Comparison of ENCODE assay signal across 10 mouse cellular contexts in the genomic region with DNA sequence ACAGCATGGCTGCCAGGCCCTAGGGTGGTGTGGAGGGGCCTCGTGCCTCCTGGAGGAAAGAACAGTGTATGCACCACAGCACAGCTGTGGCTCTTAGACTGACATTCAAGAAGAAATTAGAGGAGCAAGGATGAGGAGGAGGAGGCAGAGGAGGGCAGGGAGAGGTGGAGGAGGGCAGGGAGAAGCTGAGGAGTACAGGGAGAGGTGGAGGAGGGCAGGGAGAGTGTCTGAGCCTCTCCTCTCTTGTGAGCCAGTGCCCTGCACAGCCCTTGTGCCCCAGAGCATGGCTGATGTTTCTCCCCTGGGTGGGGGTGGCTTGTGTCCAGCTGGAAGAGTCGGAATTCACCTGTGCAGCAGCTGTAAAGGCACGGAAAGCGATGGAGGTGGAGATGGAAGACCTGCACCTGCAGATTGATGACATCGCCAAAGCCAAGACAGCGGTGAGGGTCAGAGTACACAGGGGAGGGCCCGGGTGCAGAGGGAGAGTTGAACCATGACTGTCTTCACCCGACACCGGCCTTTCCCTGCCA. TPM values are rescaled to one million over a fixed set of nuclear protein-coding genes. Genes with fewer than 3 reads are reported as not detected.
DNase-seq lines count a peak whose midpoint lies in the region; ATAC-seq and TF ChIP-seq lines count a peak whose summit lies in the region.
"Had no signal": no experiment of that assay in that cellular context is flagged by ENCODE, and none has a peak within 500 bp of the region (broad histone marks: within the 10 kb centered on the region; RNA-seq: fewer than 3 reads in every experiment).

No protein-coding gene starts in this region.

- TF ChIP-seq CTCF in midbrain, postnatal 0 days (IDR thresholded peaks at IDR 0.05), result no peak

- H3K4me2 ChIP-seq in forebrain, embryonic 12.5 days, result no peak overlapping the region; the same call in 1 of the 2 replicates
- H3K4me2 ChIP-seq in hindbrain, embryonic 11.5 days (replicated peaks; ENCODE audit: low read depth, low read length), result no peak overlapping the region; the same call in 1 of the 2 replicates
- no peak overlapping the region for H3K4me2 ChIP-seq in midbrain, postnatal 0 days (ENCODE audit: low read depth, low read length, poor library complexity, severe bottlenecking)

- DNase-seq in hindbrain, embryonic 11.5 days (ENCODE audit: low spot score), result no peak
- peak; percentile 77 for DNase-seq in kidney, adult 9 months
- DNase-seq in midbrain, postnatal 0 days (ENCODE audit: low spot score), result no peak
- DNase-seq in cerebellum, adult 9-11 months, result no peak
- no peak for DNase-seq in ovary, postnatal 36 days (ENCODE audit: low spot score)
- no peak for DNase-seq in right cerebral cortex, adult 2 months (ENCODE audit: low spot score in 2 of 2)

- H3K4me1 ChIP-seq in forebrain, embryonic 12.5 days, result peaks cover 61% of the 10 kb centered on the region
- peaks cover 8% of the 10 kb centered on the region; the same call in 1 of the 2 replicates for H3K4me1 ChIP-seq in hindbrain, embryonic 11.5 days (replicated peaks; ENCODE audit: control insufficient read depth, insufficient read depth, low read length)
- H3K4me1 ChIP-seq in midbrain, postnatal 0 days (ENCODE audit: insufficient read depth, low read length), result peaks cover 22% of the 10 kb centered on the region; the same call in 1 of the 2 replicates

- H3K27me3 ChIP-seq in forebrain, embryonic 12.5 days, result peaks cover 34% of the 10 kb centered on the region
- H3K27me3 ChIP-seq in hindbrain, embryonic 11.5 days (ENCODE audit: control insufficient read depth, insufficient read depth, low read length), result no peaks in the 10 kb centered on the region
- H3K27me3 ChIP-seq in midbrain, postnatal 0 days (ENCODE audit: insufficient read depth, low read length), result no peaks in the 10 kb centered on the region
- H3K27me3 ChIP-seq: megakaryocyte, embryonic 14.5 days had no signal

- WGBS in forebrain, embryonic 12.5 days, result 39% methylated on average over 9 of the region's 9 CpGs
- 65% methylated on average over 9 of the region's 9 CpGs for WGBS in hindbrain, embryonic 11.5 days
- 59% methylated on average over 9 of the region's 9 CpGs for WGBS in midbrain, postnatal 0 days

- peaks cover 60% of the 10 kb centered on the region for H3K36me3 ChIP-seq in forebrain, embryonic 12.5 days (replicated peaks)
- H3K36me3 ChIP-seq in hindbrain, embryonic 11.5 days (ENCODE audit: control insufficient read depth, insufficient read depth, low read length), result peaks cover 5% of the 10 kb centered on the region
- H3K36me3 ChIP-seq in midbrain, postnatal 0 days (ENCODE audit: insufficient read depth, low read length), result peaks cover 63% of the 10 kb centered on the region

- peak overlapping the region; percentile 76 for H3K27ac ChIP-seq in forebrain, embryonic 12.5 days
- H3K27ac ChIP-seq in hindbrain, embryonic 11.5 days (ENCODE audit: low read depth, low read length), result peak overlapping the region; percentile 17; the same call in 1 of the 2 replicates
- H3K27ac ChIP-seq in midbrain, postnatal 0 days (ENCODE audit: low read depth, low read length), result peak overlapping the region; percentile 44
- H3K27ac ChIP-seq: liver, embryonic 14.5 days had no signal

- 0 out of 2 replicates have a peak, but pooled peaks have one; percentile 4 for ATAC-seq in forebrain, embryonic 12.5 days (ENCODE audit: low FRiP score)
- ATAC-seq in hindbrain, embryonic 11.5 days (ENCODE audit: low FRiP score), result no peak
- ATAC-seq in midbrain, postnatal 0 days (ENCODE audit: low FRiP score), result no peak

- H3K9me3 ChIP-seq in forebrain, embryonic 12.5 days, result no peaks in the 10 kb centered on the region
- H3K9me3 ChIP-seq in hindbrain, embryonic 11.5 days (ENCODE audit: control insufficient read depth, low read length), result no peaks in the 10 kb centered on the region
- no peaks in the 10 kb centered on the region for H3K9me3 ChIP-seq in midbrain, postnatal 0 days (ENCODE audit: low read length)
- H3K9me3 ChIP-seq: megakaryocyte, embryonic 14.5 days had no signal

- no peak overlapping the region for H3K4me3 ChIP-seq in forebrain, embryonic 12.5 days (replicated peaks)
- H3K4me3 ChIP-seq in hindbrain, embryonic 11.5 days (ENCODE audit: low read depth, low read length), result no peak overlapping the region
- H3K4me3 ChIP-seq in midbrain, postnatal 0 days (ENCODE audit: low read depth, low read length), result no peak overlapping the region
- H3K4me3 ChIP-seq: megakaryocyte, embryonic 14.5 days had no signal

- H3K9ac ChIP-seq in forebrain, embryonic 12.5 days, result 0 out of 2 replicates have a peak overlapping the region, but pooled peaks have one; percentile 25
- no peak overlapping the region for H3K9ac ChIP-seq in hindbrain, embryonic 11.5 days (ENCODE audit: low read depth, low read length)
- H3K9ac ChIP-seq in midbrain, postnatal 0 days (replicated peaks; ENCODE audit: low read length, poor library complexity, severe bottlenecking), result peak overlapping the region; percentile 14; the same call in 1 of the 2 replicates
- H3K9ac ChIP-seq: liver, embryonic 14.5 days had no signal

RNA-seq across cellular contexts. Expression of a gene that starts 46.2 kb away (rescaled TPM):
- 14.5 and 16.5 TPM in 2 replicates for polyA plus RNA-seq in forebrain, embryonic 12.5 days (2016; fragmentation: Nextera tagmentation; extraction: Ambion mirVana)
- polyA plus RNA-seq in hindbrain, embryonic 11.5 days (2014; fragmentation: Nextera tagmentation; extraction: Ambion mirVana), result 7.6 and 8.6 TPM in 2 replicates
- total RNA-seq in midbrain, postnatal 0 days (2014; rRNA removed), result 3.4 and 3.6 TPM in 2 replicates
- 3.8 and 5.1 TPM in 2 replicates for polyA plus RNA-seq in midbrain, postnatal 0 days (2015; fragmentation: Nextera tagmentation; extraction: Ambion mirVana)
- total RNA-seq: common myeloid progenitor, adult 5-6 weeks had no signal

Comparison
In these comparisons a context has a peak if more than half of its experiments do, and no peak if none do; other contexts are left out.
1. H3K27ac ChIP-seq: peak in every context shown above with its lines; median percentile 76 in forebrain, embryonic 12.5 days; 44 in midbrain, postnatal 0 days; 17 in hindbrain, embryonic 11.5 days.